Mouse (Mus musculus) left cerebral cortex, adult 8-10 months (tissue): Measurements from ENCODE around the gene Zfp759. TPM values are rescaled to one million over a fixed set of nuclear protein-coding genes. Genes with fewer than 3 reads are reported as not detected.

Experiments
- total RNA-seq, 4 experiments: library from RNA; stranded (reverse); gene quantifications; 2 replicates each; pipeline ENCODE4 v1.2.4; 2022

Zfp759 gene
- total RNA-seq, 4 experiments from 2014 or later: 9.4 to 12.5 (median 10.9) TPM

Other genes with a start within 250 kb of the Zfp759 start
- gene Gm10767, start 216.7 kb upstream of the Zfp759 start, total RNA-seq: 1 to 10 TPM; 2.4 to 3.5 (median 2.9) TPM
- gene Zfp712, start 60.5 kb upstream of the Zfp759 start, total RNA-seq: 1 to 10 TPM; 4.7 to 5.6 (median 5.0) TPM
- gene Zfp708, start 23.7 kb upstream of the Zfp759 start, total RNA-seq: 1 to 10 TPM in 3 of 4 experiments, under 1 TPM in 1; 0.87 to 2.7 (median 2.1) TPM
- 1 to 10 TPM; 2.6 to 4.6 (median 3.1) TPM for gene Gm28557, start 13.1 kb upstream of the Zfp759 start, total RNA-seq
- under 1 TPM in 3 of 4 experiments, not detected in 1; 0.33 to 0.58 (median 0.39) TPM for gene Rslcan18, start 5.4 kb upstream of the Zfp759 start, total RNA-seq
- 10 to 100 TPM in 1 of 4 experiments, 1 to 10 TPM in 3; 4.1 to 10.3 (median 6.1) TPM for gene Rsl1, start 51.5 kb downstream of the Zfp759 start, total RNA-seq
- 1 to 10 TPM; 2.6 to 4.2 (median 3.2) TPM for gene Zfp455, start 72.8 kb downstream of the Zfp759 start, total RNA-seq
- gene Zfp458, start 156.8 kb downstream of the Zfp759 start, total RNA-seq: 10 to 100 TPM; 20.2 to 26.6 (median 22.9) TPM
- gene Zfp457, start 184.8 kb downstream of the Zfp759 start, total RNA-seq: 1 to 10 TPM; 4.5 to 7.8 (median 6.2) TPM
- 1 to 10 TPM; 3.5 to 4.4 (median 3.9) TPM for gene Zfp595, start 210.9 kb downstream of the Zfp759 start, total RNA-seq
- gene Gm28044, start 238.9 kb downstream of the Zfp759 start, total RNA-seq: 1 to 10 TPM in 3 of 4 experiments, not detected in 1; 1.6 to 2.3 (median 1.8) TPM
- 1 to 10 TPM in 3 of 4 experiments, under 1 TPM in 1; 0.98 to 1.5 (median 1.2) TPM for gene Zfp953, start 238.9 kb downstream of the Zfp759 start, total RNA-seq